ENCODE assay signal across 8 mouse cellular contexts in the genomic region with DNA sequence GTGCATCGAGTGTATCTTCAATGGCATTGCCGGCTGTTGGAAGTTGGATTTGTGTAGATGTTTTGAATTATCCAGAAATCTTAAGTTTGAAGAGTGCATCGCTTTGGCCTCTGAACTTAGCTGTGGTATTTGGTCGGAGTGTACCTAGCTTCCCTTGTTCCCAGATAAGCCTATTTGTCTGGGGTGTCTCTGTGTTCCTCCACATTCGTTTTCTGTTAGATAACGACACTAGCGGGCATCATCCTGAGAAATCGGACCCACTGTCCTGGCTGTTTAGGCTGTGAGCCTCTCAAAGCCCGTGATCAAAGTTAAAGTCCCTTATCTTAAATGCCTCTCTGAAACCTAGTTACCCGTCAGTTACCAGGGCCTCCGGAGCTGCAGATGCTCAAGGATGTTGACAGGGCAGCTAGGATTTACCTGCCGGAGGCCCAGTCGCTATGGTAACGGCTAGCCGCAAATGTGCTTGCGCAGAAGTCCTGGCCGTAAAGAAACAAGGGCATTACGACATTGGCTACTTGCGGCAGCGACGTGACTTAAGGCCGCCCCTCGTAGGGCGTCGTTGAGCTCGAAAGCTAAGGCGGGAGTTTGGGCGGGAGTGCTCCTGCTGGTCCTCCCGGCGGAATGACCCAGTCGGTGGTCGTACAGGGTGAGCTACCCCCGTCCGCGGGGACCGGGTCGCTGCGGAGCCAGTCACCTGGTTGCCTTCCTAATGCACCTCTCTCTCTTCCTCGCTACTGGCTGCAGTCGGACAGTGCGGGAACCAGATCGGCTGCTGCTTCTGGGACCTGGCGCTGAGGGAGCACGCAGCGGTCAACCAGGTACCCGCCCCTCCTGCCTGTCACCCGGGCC. TPM values are rescaled to one million over a fixed set of nuclear protein-coding genes. Genes with fewer than 3 reads are reported as not detected.
A peak's percentile ranks its signal among the peaks of the same experiment; 100 is the strongest.
DNase-seq lines count a peak whose midpoint lies in the region; ATAC-seq lines count a peak whose summit lies in the region.

A gene (minus strand): TSS at position 453 of the 849 bp plus-strand sequence.
A gene (plus strand): TSS at position 515 of the 849 bp plus-strand sequence.

- no peak within 1 kb of the TSS for H3K27ac ChIP-seq in brown adipose tissue, adult 24 weeks (replicated peaks; ENCODE audit: low read depth, low read length)
- peak within 1 kb of the TSS; percentile 36; the same call in 1 of the 2 replicates for H3K27ac ChIP-seq in heart, embryonic 13.5 days (replicated peaks)
- peak within 1 kb of the TSS; percentile 62; the same call in 1 of the 2 replicates for H3K27ac ChIP-seq in liver, embryonic 12.5 days
- 0 out of 2 replicates have a peak within 1 kb of the TSS, but pooled peaks have one; percentile 16 for H3K27ac ChIP-seq in stomach, embryonic 15.5 days

- no peaks in the 10 kb centered on the region for H3K9me3 ChIP-seq in heart, embryonic 13.5 days
- no peaks in the 10 kb centered on the region for H3K9me3 ChIP-seq in liver, embryonic 12.5 days (replicated peaks)
- no peaks in the 10 kb centered on the region for H3K9me3 ChIP-seq in stomach, embryonic 15.5 days

- 3% methylated on average over 47 of the region's 47 CpGs for WGBS in heart, embryonic 13.5 days
- 4% methylated on average over 47 of the region's 47 CpGs for WGBS in liver, embryonic 12.5 days (ENCODE audit: insufficient replicate concordance)
- 4% methylated on average over 47 of the region's 47 CpGs for WGBS in stomach, embryonic 15.5 days

- H3K4me2 ChIP-seq in heart, embryonic 13.5 days: peak within 1 kb of the TSS; percentile 91
- peak within 1 kb of the TSS; percentile 84 for H3K4me2 ChIP-seq in liver, embryonic 12.5 days
- peak within 1 kb of the TSS; percentile 88 for H3K4me2 ChIP-seq in stomach, embryonic 15.5 days

- peak within 1 kb of the TSS; percentile 88 for H3K9ac ChIP-seq in heart, embryonic 13.5 days
- peak within 1 kb of the TSS; percentile 78 for H3K9ac ChIP-seq in liver, embryonic 12.5 days
- peak within 1 kb of the TSS; percentile 66 for H3K9ac ChIP-seq in stomach, embryonic 15.5 days

- H3K27me3 ChIP-seq in heart, embryonic 13.5 days (replicated peaks): no peaks in the 10 kb centered on the region
- no peaks in the 10 kb centered on the region for H3K27me3 ChIP-seq in liver, embryonic 12.5 days (replicated peaks)
- H3K27me3 ChIP-seq in stomach, embryonic 15.5 days (replicated peaks): no peaks in the 10 kb centered on the region

- peak; percentile 70 for ATAC-seq in heart, embryonic 13.5 days (ENCODE audit: extremely low read depth, insufficient number of reproducible peaks, low FRiP score, low TSS enrichment)
- peak; percentile 84 for ATAC-seq in liver, embryonic 12.5 days
- ATAC-seq in stomach, embryonic 15.5 days (ENCODE audit: insufficient read depth, low FRiP score, low read depth): peak; percentile 90

- H3K4me1 ChIP-seq in brown adipose tissue, adult 24 weeks (ENCODE audit: control insufficient read depth, insufficient read depth, insufficient read length, low read length): no peaks in the 10 kb centered on the region
- peaks cover 11% of the 10 kb centered on the region for H3K4me1 ChIP-seq in heart, embryonic 13.5 days
- peaks cover 13% of the 10 kb centered on the region for H3K4me1 ChIP-seq in liver, embryonic 12.5 days
- no peaks in the 10 kb centered on the region; the same call in 1 of the 2 replicates for H3K4me1 ChIP-seq in stomach, embryonic 15.5 days

- peak; percentile 97 for DNase-seq in CD4-positive, CD25-positive, alpha-beta regulatory T cell, adult 2 months (ENCODE audit: low read depth, low spot score)
- DNase-seq in fat pad, adult 2 months (ENCODE audit: extremely low read depth, low read depth, low spot score): peak; percentile 64
- peak; percentile 94 for DNase-seq in kidney, postnatal 10 days
- DNase-seq in natural killer cell, adult 2 months (ENCODE audit: low spot score in 2 of 2): peak; percentile 75 to 83

- peak within 1 kb of the TSS; percentile 73 for H3K4me3 ChIP-seq in brown adipose tissue, adult 24 weeks (ENCODE audit: insufficient read depth, low read depth, low read length)
- H3K4me3 ChIP-seq in heart, embryonic 13.5 days: peak within 1 kb of the TSS; percentile 82
- H3K4me3 ChIP-seq in liver, embryonic 12.5 days: peak within 1 kb of the TSS; percentile 75
- peak within 1 kb of the TSS; percentile 76 for H3K4me3 ChIP-seq in stomach, embryonic 15.5 days (replicated peaks)

- H3K36me3 ChIP-seq in heart, embryonic 13.5 days: peaks cover 18% of the 10 kb centered on the region
- H3K36me3 ChIP-seq in liver, embryonic 12.5 days: peaks cover 17% of the 10 kb centered on the region
- H3K36me3 ChIP-seq in stomach, embryonic 15.5 days: 0 out of 2 replicates have a peak, but pooled peaks cover 5% of the 10 kb centered on the region

RNA-seq across cellular contexts. Expression of the first gene that starts in this region (rescaled TPM):
- 10.2 and 14.4 TPM in 2 replicates for polyA plus RNA-seq in brown adipose tissue, adult 24 weeks (2012; ENCODE audit: insufficient read depth, insufficient read length, missing spikeins)
- polyA plus RNA-seq in heart, embryonic 13.5 days (2015; fragmentation: Nextera tagmentation; extraction: Ambion mirVana): 8.7 and 9.6 TPM in 2 replicates
- polyA plus RNA-seq in liver, embryonic 12.5 days (2016; fragmentation: Nextera tagmentation; extraction: Ambion mirVana): 1.6 and 1.9 TPM in 2 replicates
- 8.7 and 8.8 TPM in 2 replicates for polyA plus RNA-seq in stomach, embryonic 15.5 days (2015; fragmentation: Nextera tagmentation; extraction: Ambion mirVana)

RNA-seq across cellular contexts. Expression of the second gene that starts in this region (rescaled TPM):
- polyA plus RNA-seq in brown adipose tissue, adult 24 weeks (2012; ENCODE audit: insufficient read depth, insufficient read length, missing spikeins): 1.4 TPM in 1 of 2 replicates, not detected in the other
- 8.6 and 10.1 TPM in 2 replicates for polyA plus RNA-seq in heart, embryonic 13.5 days (2015; fragmentation: Nextera tagmentation; extraction: Ambion mirVana)
- 8.6 and 9.0 TPM in 2 replicates for polyA plus RNA-seq in liver, embryonic 12.5 days (2016; fragmentation: Nextera tagmentation; extraction: Ambion mirVana)
- 14.7 and 14.8 TPM in 2 replicates for polyA plus RNA-seq in stomach, embryonic 15.5 days (2015; fragmentation: Nextera tagmentation; extraction: Ambion mirVana)
